Mouse (Mus musculus) heart, embryonic 16.5 days (tissue): ENCODE results near the gene Cntn4. TPM values are rescaled to one million over a fixed set of nuclear protein-coding genes. Genes with fewer than 3 reads are reported as not detected.

Experiments used
- ATAC-seq: fragments of 200-750 bp; cut with Nextera tagmentation; replicated peaks from 2 replicates; pipeline ENCODE4 v1.8.0; 2017; ENCODE audit warnings: moderate number of reproducible peaks; ENCODE audit not compliant: insufficient read depth, low FRiP score; ENCODE audit errors: extremely low read depth
- H3K27ac ChIP-seq: fragments of 300-500 bp; sonication (generic); 2 replicates; pipeline ENCODE4 v1.5.1; 2014; ENCODE audit warnings: mild to moderate bottlenecking, low read length, control low read depth, moderate library complexity
- H3K27me3 ChIP-seq: fragments of 300-500 bp; sonication (generic); 2 replicates; pipeline ENCODE4 v1.6.1; 2014; ENCODE audit warnings: low read length, mixed read lengths; ENCODE audit not compliant: control insufficient read depth, insufficient read depth
- H3K36me3 ChIP-seq: fragments of 300-500 bp; sonication (generic); 2 replicates; pipeline ENCODE4 v1.6.1; 2014; ENCODE audit not compliant: control insufficient read depth, insufficient read depth
- H3K4me1 ChIP-seq: fragments of 300-500 bp; sonication (generic); 2 replicates; pipeline ENCODE4 v1.6.1; 2014; ENCODE audit warnings: low read length, mixed read lengths; ENCODE audit not compliant: control insufficient read depth, insufficient read depth
- H3K4me2 ChIP-seq: fragments of 300-500 bp; sonication (generic); 2 replicates; pipeline ENCODE4 v1.6.1; 2014; ENCODE audit warnings: low read depth, mild to moderate bottlenecking, control low read depth, low read length
- H3K4me3 ChIP-seq: fragments of 300-500 bp; sonication (generic); 2 replicates; pipeline ENCODE4 v1.5.1; 2014; ENCODE audit warnings: mild to moderate bottlenecking, control low read depth, low read length
- H3K9ac ChIP-seq: fragments of 300-500 bp; sonication (generic); 2 replicates; pipeline ENCODE4 v1.6.1; 2014; ENCODE audit warnings: low read length, control low read depth
- H3K9me3 ChIP-seq: fragments of 300-500 bp; sonication (generic); replicated peaks from 2 replicates; pipeline ENCODE4 v1.6.1; 2016; ENCODE audit warnings: low read length; ENCODE audit not compliant: control insufficient read depth
- WGBS: fragments of 180-500 bp; shearing (Covaris S2); extraction: QIAGEN DNeasy Blood & Tissue Kit; methylation state at CpG from one replicate; pipeline ENCODE4 v1.1.7; 2014; 5-methylcytosine and 5-hydroxymethylcytosine counted together
- polyA plus RNA-seq: library from polyadenylated mRNA; unstranded; fragments of >200 nt; fragmentation: Nextera tagmentation; extraction: Ambion mirVana; gene quantifications from 2 replicates; pipeline ENCODE4 v1.2.1, GENCODE M21; 2015

Cntn4 gene
- polyA plus RNA-seq, 1 experiment from 2014 or later = 0.28 TPM

DNA sequence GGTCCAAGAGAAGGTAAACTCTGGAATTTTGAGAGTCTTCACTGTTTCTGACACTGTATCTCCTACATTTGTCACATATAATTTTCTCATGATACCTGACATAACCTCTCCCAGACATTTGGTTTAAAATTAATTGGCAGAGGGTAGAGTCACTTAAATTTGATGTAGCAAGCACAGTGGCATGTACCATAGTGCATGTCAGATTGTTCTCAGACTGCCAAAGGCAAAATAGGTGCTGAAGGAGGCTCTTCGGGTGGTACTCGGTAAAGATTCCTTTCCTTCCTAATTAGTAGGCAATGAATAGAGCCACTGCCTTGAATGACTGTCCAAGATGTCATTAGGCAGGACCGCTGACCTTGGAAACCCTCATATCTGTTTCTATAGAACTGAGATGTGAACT lies 477.9 kb downstream of the Cntn4 start:
- H3K4me1 ChIP-seq = no peaks in the 10 kb centered on the region
- H3K36me3 ChIP-seq = no peaks in the 10 kb centered on the region

DNA sequence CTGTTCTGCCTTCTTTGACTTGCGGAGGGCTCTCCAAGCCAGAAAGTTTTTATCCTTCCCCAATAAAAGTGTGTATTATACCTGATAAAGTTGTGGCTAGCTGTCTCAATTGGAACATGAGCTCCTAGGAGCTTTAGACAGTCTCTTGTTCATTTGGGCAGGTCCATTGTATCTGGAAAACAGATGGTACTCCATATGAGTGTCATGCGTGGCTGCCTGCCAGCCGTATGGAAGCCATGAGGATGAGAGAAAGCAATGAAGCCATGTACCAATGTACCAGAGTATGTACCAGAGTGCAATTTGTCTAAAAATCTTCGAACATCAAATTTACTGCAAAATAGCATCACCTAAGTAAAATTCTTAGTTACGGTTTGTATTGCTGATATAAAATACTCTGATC lies 500.1 kb downstream of the Cntn4 start:
- no peak overlapping the region for H3K9ac ChIP-seq
- no peaks in the 10 kb centered on the region for H3K27me3 ChIP-seq
- WGBS = 85% methylated on average over 5 of the region's 5 CpGs
- no peak for ATAC-seq
- no peak overlapping the region for H3K27ac ChIP-seq
- no peaks in the 10 kb centered on the region for H3K36me3 ChIP-seq
- H3K4me2 ChIP-seq = no peak overlapping the region
- no peak overlapping the region for H3K4me3 ChIP-seq
- H3K9me3 ChIP-seq = no peaks in the 10 kb centered on the region
- H3K4me1 ChIP-seq = no peaks in the 10 kb centered on the region

More for the DNA sequence above, 477.9 kb downstream of the Cntn4 start:
- ATAC-seq = no peak
- H3K27ac ChIP-seq = no peak overlapping the region
- H3K9me3 ChIP-seq = no peaks in the 10 kb centered on the region
- 84% methylated on average over 3 of the region's 3 CpGs for WGBS
- no peak overlapping the region for H3K4me2 ChIP-seq
- no peak overlapping the region for H3K9ac ChIP-seq
- H3K4me3 ChIP-seq = no peak overlapping the region
- no peaks in the 10 kb centered on the region for H3K27me3 ChIP-seq

- Histone ChIP-seq H3K36me3 (no peaks in the 10 kb centered on the region), H3K9me3 (no peaks in the 10 kb centered on the region), H3K4me1 (no peaks in the 10 kb centered on the region), H3K27me3 (no peaks in the 10 kb centered on the region), H3K9ac (no peak overlapping the region), H3K4me2 (no peak overlapping the region), H3K4me3 (no peak overlapping the region), H3K27ac (no peak overlapping the region)
- no peak for ATAC-seq
- 78% methylated on average over 2 of the region's 2 CpGs for WGBS
Measured at GRCm38 (mm10) chr6:106181596-106181995, 504.1 kb downstream of the Cntn4 start.

- H3K9me3 ChIP-seq = no peaks in the 10 kb centered on the region
- no peaks in the 10 kb centered on the region for H3K27me3 ChIP-seq
- H3K4me2 ChIP-seq = no peak overlapping the region
- no peak overlapping the region for H3K27ac ChIP-seq
- H3K4me3 ChIP-seq = no peak overlapping the region
- H3K4me1 ChIP-seq = no peaks in the 10 kb centered on the region
- no peaks in the 10 kb centered on the region for H3K36me3 ChIP-seq
- 75% methylated on average over 1 of the region's 1 CpGs for WGBS
- H3K9ac ChIP-seq = no peak overlapping the region
- ATAC-seq = no peak
Measured at GRCm38 (mm10) chr6:106200974-106201373, 523.5 kb downstream of the Cntn4 start.

DNA sequence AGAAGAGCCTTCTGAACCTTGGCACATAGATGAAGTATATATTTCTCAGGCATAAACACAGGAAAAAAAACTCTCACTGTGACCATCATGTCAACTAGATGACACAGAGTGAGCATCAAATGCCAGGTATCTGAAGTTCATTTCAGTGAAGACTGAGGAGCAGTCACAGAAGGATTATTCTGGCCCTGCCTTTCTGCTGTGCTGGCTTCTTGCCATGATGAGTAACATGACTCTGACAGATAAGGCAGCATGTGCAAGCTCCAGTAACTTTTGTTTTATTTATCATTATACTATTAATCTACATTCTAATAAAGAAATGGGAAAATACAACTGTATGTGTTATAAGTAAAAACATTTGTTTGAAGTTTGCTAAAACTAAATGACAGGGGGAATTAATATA lies 529.9 kb downstream of the Cntn4 start:
- Histone ChIP-seq H3K9ac (no peak overlapping the region), H3K4me1 (no peaks in the 10 kb centered on the region), H3K27me3 (no peaks in the 10 kb centered on the region), H3K4me2 (no peak overlapping the region), H3K4me3 (no peak overlapping the region), H3K9me3 (no peaks in the 10 kb centered on the region), H3K36me3 (no peaks in the 10 kb centered on the region), H3K27ac (no peak overlapping the region)
- ATAC-seq = no peak

DNA sequence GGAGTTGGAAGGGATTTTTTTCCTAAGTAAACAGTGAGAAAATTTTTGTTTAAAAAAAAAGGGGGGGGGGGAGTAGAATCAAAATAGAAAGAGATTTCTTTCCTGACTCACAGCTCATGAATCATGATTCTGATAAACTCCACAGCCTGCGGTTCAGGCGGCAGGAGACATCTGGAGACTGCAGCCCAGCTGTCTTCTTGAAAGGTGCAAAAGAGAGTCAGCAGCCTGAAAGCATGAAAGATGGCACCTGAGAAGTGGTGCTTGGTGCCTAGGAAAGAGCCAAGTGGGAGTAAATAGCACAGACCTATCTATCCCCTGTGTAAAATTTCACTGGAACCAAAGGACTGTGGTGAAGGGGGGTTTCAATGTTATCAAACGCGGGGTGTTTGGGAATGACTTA lies 535.6 kb downstream of the Cntn4 start:
- Histone ChIP-seq H3K9ac (no peak overlapping the region), H3K27ac (no peak overlapping the region), H3K4me1 (no peaks in the 10 kb centered on the region), H3K4me3 (no peak overlapping the region), H3K9me3 (no peaks in the 10 kb centered on the region), H3K27me3 (no peaks in the 10 kb centered on the region), H3K4me2 (no peak overlapping the region), H3K36me3 (no peaks in the 10 kb centered on the region)
- no peak for ATAC-seq
- 71% methylated on average over 4 of the region's 4 CpGs for WGBS

DNA sequence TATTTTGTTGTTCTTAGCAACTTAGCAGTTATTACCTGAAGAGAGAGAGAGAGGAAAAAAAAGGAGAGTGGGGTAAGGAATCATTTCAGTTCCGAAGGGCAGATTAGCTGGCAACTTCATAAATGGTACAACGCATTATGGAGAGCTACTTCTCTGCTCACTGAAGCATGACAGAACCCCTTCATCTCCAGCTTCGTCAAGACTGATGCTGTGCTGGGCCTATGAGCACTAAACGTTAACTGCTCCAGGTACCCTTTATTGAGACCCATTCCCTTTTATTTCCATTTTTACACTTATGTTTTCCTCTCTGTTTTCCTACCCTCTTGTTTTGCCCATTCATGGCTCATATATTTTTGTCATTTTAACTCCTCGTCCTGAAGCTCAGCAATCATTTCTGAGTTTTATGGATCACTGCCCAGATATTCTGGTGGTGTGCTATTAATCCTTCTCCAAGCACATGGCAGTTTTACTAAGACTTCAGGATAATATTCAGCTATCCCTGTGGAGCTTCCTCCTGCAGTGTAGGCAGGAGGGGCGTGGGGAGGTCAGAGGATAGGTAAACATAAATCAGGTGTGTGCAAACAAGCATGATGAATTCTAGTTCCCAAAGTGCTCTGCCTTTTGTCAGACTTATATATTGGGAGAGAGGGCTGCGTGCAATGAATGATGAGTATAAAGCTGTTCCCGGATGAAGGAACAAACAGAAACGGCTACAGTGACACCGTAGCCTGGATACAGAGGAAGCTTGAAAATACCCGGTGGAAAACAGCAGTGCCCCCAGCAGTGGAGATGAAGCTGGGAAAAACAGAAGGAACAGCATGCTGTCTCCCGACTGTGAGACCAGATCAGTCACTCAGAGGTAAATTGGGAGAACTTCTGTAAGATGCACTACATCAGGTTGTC lies 559.8 kb downstream of the Cntn4 start:
- no peak for ATAC-seq

GRCm38 (mm10) chr6:106241553-106241952 lies 564.1 kb downstream of the Cntn4 start:
- ATAC-seq = no peak
- H3K9ac ChIP-seq = no peak overlapping the region
- 39% methylated on average over 1 of the region's 1 CpGs for WGBS

More for the DNA sequence above, 559.8 kb downstream of the Cntn4 start:
- H3K27ac ChIP-seq = no peak overlapping the region
- 62% methylated on average over 12 of the region's 12 CpGs for WGBS
- no peak overlapping the region for H3K9ac ChIP-seq
- no peaks in the 10 kb centered on the region for H3K36me3 ChIP-seq
- no peak overlapping the region for H3K4me3 ChIP-seq
- H3K9me3 ChIP-seq = no peaks in the 10 kb centered on the region
- no peaks in the 10 kb centered on the region for H3K27me3 ChIP-seq
- no peak overlapping the region for H3K4me2 ChIP-seq
- no peaks in the 10 kb centered on the region for H3K4me1 ChIP-seq

DNA sequence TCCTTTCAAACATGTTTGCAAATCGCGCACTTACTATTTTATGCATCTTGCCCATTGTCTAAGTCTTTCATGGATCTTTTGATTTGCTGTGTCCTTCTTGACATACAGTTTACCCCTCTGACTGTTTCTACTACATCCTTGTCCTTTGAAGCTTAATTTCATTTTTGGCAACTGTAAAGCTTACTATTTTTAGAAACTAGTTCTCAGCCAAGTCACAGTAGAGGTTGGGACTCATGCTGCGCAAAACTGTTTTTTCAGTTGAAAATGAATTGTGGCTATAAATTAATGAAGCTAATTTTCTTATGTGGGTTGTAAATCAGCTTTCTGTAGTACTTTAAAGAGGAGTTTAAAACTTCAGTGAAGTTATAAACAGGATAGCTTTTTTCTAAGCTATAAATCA lies 585.9 kb downstream of the Cntn4 start:
- Histone ChIP-seq H3K4me1 (no peaks in the 10 kb centered on the region), H3K4me3 (no peak overlapping the region), H3K36me3 (no peaks in the 10 kb centered on the region), H3K27me3 (no peaks in the 10 kb centered on the region), H3K9ac (no peak overlapping the region), H3K4me2 (no peak overlapping the region), H3K9me3 (no peaks in the 10 kb centered on the region), H3K27ac (no peak overlapping the region)
- no peak for ATAC-seq
- WGBS = 75% methylated on average over 3 of the region's 3 CpGs

More at GRCm38 (mm10) chr6:106241553-106241952, 564.1 kb downstream of the Cntn4 start:
- Histone ChIP-seq H3K27me3 (no peaks in the 10 kb centered on the region), H3K4me1 (no peaks in the 10 kb centered on the region), H3K4me3 (no peak overlapping the region), H3K27ac (no peak overlapping the region), H3K9me3 (no peaks in the 10 kb centered on the region), H3K36me3 (no peaks in the 10 kb centered on the region), H3K4me2 (no peak overlapping the region)
